Mouse (Mus musculus) T-helper 17 cell (primary cell): Measurements from ENCODE around the gene Ecel1.

Experiments
- in situ Hi-C, 2 experiments: fragments of 300-600 bp; cut with MboI, MseI; formaldehyde crosslinking; loops; 1 replicate in 1 of 2; 2 replicates in 1 of 2; pipeline ENCODE4 v1.15.1; 2025; ENCODE audit warnings: high pct_unique_total_duplicates in 2 of 2

Ecel1 gene

DNA sequence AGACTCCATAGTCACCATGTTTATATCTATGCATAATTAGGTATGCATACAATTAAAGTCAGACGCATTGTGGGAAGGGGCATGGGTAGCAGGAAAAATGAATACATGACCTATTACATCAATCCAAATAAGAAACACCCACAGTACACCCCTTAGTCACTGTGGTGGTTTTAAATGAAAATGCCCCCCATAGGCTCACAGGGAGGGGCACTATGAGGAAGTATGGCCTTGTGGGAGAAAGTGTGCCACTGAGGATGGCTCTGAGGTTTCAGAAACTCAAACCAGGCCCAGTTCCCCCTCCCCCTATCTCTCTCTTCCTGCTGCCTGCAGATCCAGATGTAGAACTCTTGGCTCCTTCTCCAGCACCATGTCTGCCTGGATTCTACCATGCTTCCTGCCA is 52.4 kb downstream of the Ecel1 start:
- in situ Hi-C loops, result loop anchor here (5.0 kb wide), 1 partner anchor 83 kb away; no protein-coding TSS in a partner anchor

DNA sequence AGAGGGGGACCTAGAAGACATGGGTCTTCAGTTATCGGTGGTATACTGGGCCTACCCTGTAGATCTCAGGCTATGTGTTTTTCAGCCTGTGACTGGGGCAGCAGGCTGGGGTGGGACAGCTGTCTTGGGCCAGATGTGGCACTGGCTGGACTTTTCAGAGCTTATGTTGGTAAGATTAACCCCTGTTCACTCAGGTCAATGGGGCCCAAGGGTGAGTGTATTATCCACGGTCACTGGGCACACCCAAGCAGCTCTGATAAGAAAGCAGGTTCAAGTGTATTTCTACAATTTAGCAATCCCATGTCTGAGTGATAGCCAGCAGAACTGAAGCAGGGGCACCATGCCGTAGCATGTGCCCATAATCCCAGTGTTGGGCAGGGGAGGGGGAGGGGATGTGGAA is 54.2 kb downstream of the Ecel1 start:
- in situ Hi-C loops, result loop anchor here (5.0 kb wide), 1 partner anchor 85 kb away; no protein-coding TSS in a partner anchor

DNA sequence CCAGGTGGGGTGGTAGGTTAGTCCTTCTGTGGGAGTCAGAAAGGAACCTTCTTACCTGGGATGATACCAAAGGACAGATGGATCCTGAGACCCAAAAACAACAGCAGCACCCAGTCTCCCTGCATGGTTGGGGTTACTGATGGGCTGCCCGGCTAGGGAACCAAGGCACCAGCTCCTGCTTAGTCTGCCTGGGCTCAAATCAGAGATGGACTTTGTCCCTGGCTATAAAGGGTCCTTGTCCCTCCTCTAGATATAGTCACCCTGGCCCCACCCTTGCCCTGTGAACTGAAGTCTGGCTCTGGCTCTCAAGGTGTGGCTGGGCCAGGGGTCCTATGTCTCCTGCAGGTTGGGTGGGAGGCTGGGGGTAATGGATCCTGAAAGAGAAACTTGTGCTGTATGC is 54.9 kb downstream of the Ecel1 start, which contains the start of gene Alpi:
Gene Alpi (minus strand): TSS at position 196 of the 400 bp plus-strand sequence.
- in situ Hi-C loops, result loop anchor here (5.0 kb wide), 1 partner anchor 86 kb away; no protein-coding TSS in a partner anchor

DNA sequence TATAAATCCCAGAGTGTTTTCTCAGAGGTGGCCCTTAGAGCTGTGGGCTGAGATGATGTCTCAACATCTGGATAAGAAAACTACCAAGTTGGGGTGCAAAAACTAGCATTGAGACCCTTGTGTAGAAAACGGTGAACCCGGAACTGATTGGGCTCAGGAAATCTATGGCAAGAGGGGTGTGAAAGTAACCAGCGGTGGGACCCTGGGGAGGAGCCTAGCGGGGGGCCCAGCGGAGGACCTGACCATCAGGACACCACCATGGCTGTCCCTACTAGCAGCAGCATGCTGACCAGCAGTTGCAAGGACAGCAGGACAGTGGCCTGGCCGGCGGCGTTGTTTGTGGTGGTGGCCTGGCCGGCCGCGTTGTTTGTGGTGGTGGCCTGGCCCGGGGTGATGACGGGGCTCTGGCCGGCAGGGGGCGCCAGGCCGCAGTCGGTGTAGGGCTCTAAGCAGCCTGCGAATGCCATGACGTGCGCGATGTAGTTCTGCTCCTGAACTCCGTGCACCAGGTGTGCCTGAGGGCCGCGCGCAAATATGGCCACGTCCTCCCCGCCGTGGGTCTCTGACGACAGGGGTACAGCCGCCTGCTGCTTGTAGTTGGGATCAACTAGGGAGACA is 57.9 kb downstream of the Ecel1 start:
- in situ Hi-C loops, result no loop called here
